Mouse (Mus musculus): ENCODE results near the gene Ptgdr2.

DNA sequence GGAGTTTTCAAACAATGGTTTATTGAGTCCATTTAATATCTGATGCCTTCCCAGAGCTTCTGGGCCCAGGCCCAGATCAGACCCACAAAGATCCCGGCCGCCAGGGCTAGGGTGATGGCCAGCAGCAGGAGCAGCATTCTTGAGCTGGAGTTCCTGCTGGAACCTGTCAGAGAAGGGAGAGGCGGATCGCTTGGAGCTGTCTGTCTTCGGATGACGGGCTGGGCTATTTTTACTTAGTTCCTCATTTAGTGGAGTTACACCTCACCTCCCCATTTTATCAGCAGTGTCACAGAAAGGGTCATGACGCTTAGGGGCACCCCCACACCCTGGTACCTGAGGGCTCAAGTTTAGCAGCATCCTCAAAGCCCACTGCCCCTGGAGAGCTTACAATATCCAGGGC lies 22.7 kb upstream of the Ptgdr2 start:
- no peak for TF ChIP-seq POLR2A (IDR thresholded peaks at IDR 0.05; ENCODE audit: control insufficient read depth, extremely low read depth, insufficient read depth, low read length, poor library complexity)
- TF ChIP-seq CTCF (IDR thresholded peaks at IDR 0.05; ENCODE audit: borderline replicate concordance, control insufficient read depth, extremely low read depth, insufficient read depth, low read length, poor library complexity): no peak
